Mouse (Mus musculus) spleen, adult 2 months (tissue): ENCODE measurements around the gene Cd28.

Experiments used
- CTCF ChIP-seq: fragments of 200-500 bp; IDR thresholded peaks from 2 replicates; pipeline ENCODE4 v1.5.1; 2011; ENCODE audit warnings: mild to moderate bottlenecking, inconsistent platforms; ENCODE audit not compliant: insufficient read depth, insufficient read length, insufficient replicate concordance; ENCODE audit errors: extremely low read depth
- POLR2A ChIP-seq: fragments of 200-500 bp; IDR thresholded peaks from 2 replicates; pipeline ENCODE4 v1.6.1; 2011; ENCODE audit warnings: low read depth, low read length, inconsistent platforms

DNA sequence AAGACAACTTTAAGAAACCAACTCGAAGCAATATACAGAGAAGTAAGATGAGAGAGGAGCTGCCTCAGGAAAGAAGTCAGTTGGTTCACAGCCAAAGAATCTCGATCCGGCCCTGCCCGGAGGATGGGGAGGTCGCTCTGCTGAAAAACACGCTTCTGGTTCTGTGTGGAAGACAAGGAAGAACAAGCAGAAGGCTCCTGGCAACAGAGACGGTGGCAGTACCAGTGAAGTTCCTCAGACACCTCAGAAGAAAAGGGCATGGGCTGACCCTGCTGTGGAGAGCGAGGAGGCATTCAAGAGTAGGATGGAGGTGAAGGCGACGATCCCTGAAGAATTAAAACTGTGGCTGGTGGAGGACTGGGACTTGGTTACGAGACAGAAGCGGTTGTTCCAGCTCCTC lies 92.6 kb downstream of the Cd28 start:
- TF ChIP-seq CTCF (no peak), POLR2A (no peak)
